Mouse (Mus musculus) G1E-ER4 (cell line): ENCODE data around the gene Pkd1l3. TPM values are rescaled to one million over a fixed set of nuclear protein-coding genes. Genes with fewer than 3 reads are reported as not detected.

Source experiments
- GATA1 ChIP-seq: IDR thresholded peaks from one replicate; pipeline ENCODE4 v1.8.0; 2012; ENCODE audit warnings: low read length, inconsistent platforms
- polyA plus RNA-seq: library from polyadenylated mRNA; stranded (reverse); fragments of >175 nt; gene quantifications from 2 replicates; pipeline ENCODE4 v1.2.3, GENCODE M21; 2012

The Pkd1l3 gene
- polyA plus RNA-seq = 1.4 and 3.7 TPM in 2 replicates

DNA sequence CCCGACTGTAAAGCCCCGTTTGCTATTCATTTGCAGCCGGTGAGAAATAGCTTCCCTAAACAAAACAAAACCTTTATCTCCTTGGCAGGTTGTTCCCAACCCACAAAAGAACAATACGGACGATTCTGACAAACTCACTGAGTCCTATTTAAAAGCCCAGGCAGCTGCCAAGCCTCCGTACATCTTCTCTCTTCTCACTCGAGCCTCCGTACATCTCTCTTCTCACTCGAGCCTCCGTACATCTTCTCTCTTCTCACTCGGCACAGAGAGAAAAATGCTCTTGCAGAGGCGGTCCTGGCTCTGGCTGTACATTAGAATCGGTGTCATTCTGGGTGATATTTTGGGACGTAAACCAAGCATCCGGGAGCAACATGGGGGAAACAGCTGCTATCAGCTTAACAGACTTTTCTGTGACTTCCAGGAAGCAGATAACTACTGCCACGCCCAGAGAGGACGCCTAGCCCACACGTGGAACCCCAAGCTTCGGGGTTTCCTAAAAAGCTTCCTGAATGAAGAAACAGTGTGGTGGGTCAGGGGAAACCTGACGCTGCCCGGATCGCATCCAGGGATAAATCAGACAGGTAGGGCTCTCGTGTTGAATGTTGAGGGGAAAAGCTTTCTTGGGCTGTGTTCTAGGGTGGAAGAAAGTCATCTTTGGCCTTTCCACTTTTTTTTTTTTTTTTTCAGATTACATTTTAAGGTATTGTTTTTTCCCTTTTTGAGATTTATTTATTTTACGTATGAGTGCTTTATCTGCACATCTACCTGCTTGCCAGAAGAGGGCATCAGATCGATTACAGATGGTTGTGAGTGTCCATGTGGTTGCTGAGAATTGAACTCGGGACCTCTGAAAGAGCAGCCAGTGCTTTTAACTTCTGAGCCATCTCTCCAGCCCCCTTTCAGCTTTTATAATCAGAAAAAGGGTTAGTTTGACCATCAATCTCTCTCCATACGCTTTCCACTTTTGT is at the start of gene Pkd1l3:
Gene Pkd1l3 (plus strand): TSS at position 275 of the 968 bp plus-strand sequence.
- TF ChIP-seq GATA1 = peak; percentile 45

- no peak for TF ChIP-seq GATA1
Observed at GRCm38 (mm10) chr8:109564766-109565165, 49.6 kb upstream of the Pkd1l3 start.

DNA sequence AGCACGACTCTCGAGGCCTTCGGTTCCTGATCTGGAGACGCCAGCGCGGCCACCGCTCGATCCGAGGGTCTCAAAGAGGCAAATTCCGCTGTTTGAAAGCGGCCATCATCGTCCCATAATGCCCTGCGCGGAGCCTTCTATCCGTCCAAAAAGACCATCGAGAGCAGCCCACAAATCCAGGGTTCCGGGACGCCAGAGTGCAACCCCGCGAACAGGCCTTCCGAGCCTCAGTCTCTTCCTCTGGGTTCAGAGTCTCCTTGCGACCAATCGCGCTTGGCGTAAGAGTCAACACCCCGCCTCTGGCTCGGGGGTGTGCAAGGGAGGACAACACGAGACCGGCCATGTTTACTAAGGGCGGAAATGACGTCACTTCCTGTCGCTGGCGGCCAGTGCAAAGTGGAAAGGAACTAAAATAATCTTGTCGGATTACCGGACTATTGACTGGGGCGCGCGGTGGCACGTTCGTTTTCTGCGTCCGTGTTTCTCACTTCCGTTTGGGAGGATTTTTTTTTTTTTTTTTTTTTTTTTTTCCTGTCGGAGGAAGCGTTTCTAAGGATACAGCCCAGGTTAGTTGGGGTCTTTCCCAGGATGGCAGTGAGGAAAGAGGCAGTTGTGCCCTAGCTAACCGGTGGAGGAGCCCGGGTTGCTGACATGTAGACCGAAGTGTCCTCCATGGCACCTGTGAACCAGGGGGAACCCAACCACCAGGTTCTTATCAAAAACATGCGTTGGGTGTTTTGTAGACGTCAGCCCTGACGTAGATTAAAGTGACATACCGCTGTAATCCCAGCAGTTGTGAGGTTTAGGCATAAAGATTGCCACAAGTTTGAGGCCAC is 48.6 kb upstream of the Pkd1l3 start, which contains the start of the genes Dhx38 and Txnl4b:
Gene Dhx38 (minus strand): TSS at position 364 of the 836 bp plus-strand sequence.
Gene Txnl4b (plus strand): TSS at position 395 of the 836 bp plus-strand sequence.
- TF ChIP-seq GATA1 = no peak

DNA sequence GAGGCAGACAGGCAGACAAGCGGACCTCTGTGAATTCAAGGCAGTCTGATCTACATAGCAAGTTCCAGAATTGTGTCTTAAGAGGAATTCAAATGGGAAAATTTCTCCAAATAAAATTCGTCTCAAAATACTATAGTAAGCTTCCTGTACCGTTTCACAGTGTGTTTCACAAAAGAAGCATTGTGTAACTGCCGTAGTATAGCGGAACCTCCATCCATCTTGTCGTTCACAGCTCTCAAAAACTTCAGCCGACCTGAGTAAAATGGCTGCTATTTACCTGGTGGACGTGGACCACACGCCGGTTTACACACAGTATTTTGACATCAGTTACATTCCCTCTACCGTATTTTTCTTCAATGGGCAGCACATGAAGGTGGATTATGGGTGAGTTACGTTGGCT is 43.2 kb upstream of the Pkd1l3 start:
- no peak for TF ChIP-seq GATA1

DNA sequence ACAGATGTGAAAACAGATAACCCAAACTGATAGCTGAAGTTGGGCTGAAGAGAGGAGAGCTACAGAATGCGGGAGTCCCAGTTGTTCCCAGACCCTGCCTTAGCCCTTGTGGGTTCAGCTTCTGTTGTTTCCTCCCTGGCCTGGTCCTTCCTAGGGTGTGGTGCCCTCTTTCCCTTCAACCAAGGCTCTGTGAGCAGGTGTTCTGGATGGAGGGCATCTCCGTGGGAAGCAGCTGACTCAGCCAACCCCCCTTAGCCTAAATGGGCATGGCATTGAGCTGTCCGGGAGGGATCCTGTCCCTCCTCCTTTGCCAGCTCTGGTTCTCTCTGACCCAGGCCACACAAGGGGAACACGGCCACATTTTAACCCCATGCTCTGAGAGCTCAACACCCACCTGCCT is 38.0 kb upstream of the Pkd1l3 start:
- TF ChIP-seq GATA1 = no peak

- TF ChIP-seq GATA1 = no peak
Observed at GRCm38 (mm10) chr8:109578900-109579301, 35.4 kb upstream of the Pkd1l3 start, which contains the start of gene Hp. Gene Hp, minus strand, starts transcription at chr8:109579172.

DNA sequence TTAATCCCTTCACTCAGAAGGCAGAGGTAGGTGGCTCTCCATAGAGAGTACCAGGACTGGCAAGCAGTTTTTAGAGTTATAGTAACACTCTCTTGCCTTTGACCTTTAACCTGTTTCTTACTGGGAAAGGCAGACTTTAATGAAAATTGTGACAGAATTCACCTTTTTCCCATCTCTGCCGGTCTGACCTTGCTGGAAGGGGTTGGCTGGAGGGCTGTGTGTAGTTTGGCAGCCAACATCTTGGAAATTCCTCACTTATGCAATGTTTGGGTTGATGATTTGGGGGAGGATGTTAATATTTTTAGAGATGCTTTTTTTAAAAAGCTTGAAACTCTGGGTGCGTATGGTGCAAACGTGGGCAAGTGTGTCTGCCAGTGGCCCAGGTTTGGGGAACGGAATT is 30.0 kb upstream of the Pkd1l3 start:
- no peak for TF ChIP-seq GATA1

DNA sequence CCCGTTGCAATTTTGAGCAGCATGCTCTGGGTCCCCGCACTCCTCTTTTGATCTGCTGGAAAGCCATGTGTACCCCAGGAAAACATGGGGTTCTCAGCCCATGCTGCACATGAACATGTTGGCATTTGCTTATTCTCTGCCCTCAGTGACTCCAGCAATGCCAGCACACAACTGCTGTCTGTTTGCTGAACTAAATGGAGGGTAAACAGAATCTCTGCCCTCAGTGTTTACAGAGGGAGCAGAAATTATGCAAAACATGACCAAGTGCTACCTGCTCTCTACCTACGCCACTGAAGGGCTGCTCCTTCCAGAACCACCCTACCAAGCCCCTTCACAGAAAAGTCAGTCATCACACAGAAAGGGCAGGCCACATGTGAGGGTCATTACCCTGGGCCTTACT is 29.5 kb upstream of the Pkd1l3 start:
- no peak for TF ChIP-seq GATA1

DNA sequence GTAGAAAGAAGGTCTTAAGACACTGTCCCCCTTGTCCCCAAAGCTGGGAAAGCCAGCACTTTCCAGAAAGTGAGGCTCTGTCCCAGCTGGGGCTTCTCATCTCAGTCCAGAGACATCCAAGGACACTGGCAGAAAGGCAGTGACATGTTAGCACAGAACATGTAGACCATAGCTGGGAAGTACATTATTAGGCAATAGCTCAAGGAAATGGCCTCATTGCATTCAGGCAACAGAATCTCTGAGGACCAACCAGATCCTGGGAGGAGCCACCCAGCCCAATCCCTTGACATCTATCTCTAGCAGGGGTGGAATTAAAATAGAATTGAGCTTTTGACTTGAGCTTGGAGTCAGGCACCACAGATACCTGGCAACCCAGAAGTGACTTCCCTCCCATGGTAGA is 28.7 kb upstream of the Pkd1l3 start:
- TF ChIP-seq GATA1 = no peak

DNA sequence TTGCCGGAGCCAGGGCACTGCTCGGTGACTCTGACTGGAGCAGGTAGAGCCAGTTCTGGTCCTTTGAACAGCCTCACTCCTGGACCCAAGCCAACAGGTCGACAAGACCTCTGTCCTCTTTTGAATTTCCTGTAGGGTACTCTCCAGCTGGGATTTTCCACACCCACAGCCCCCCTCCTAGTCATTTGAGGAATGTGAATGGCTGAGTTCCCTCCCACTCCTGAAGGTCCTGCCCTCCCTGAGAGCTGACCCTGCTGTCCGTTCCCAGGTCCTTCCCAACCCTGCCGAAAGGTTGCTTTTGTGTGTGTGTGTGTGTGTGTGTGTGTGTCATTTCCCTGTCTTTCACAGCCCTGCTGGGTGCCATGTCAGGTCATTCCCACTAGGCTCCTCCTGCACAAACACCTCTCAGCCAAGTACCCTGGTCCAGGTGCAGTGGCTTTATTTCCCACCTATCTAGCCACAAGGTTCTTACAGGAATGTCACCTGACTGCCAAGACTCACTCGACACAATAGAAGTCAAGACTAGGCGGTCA is 27.3 kb upstream of the Pkd1l3 start:
- TF ChIP-seq GATA1 = no peak

- no peak for TF ChIP-seq GATA1
Observed at GRCm38 (mm10) chr8:109590901-109591300, 23.4 kb upstream of the Pkd1l3 start.

DNA sequence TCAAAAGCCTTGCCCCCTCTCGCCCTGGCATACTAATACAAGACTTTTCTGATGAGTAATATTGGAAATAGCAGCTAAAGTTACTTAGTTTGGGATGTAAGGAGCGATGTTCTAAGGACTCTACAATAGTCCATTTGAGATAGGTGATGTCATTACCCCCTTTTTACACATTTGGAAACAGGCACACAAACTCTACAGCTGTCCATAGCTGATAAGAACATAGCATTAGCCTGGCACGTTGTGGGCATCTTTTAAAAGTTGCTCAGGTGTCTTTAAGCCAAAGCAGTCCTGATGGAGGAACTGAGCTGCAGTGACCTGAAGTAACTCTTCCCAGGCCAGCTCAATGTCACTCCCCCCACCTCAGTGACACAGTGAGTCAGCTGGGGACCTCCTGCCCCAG is 22.9 kb upstream of the Pkd1l3 start:
- no peak for TF ChIP-seq GATA1

DNA sequence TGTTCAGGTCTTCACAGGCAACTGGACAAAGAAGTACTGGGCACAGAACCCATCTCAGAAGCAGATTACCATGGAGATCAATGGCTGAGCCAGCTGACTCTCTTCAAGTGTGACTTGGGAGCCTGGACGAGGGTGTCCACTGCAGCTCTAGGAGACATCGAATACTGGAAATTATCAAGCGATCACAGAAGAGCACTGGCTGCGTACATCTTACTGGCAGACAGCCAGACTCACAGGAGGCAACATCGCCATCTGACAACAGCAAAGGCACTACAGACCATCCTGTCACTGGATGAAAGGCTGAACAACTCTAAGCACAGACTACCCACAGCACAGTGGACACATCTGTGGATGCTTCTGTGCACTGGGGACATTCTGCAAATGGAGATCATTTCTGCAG is 22.2 kb upstream of the Pkd1l3 start:
- TF ChIP-seq GATA1 = no peak

GRCm38 (mm10) chr8:109593117-109593788 is 21.1 kb upstream of the Pkd1l3 start:
- no peak for TF ChIP-seq GATA1

- TF ChIP-seq GATA1 = no peak
Observed at GRCm38 (mm10) chr8:109595854-109596253, 18.5 kb upstream of the Pkd1l3 start.
